Mouse (Mus musculus): ENCODE data around the gene Mdk.

Mdk gene

DNA sequence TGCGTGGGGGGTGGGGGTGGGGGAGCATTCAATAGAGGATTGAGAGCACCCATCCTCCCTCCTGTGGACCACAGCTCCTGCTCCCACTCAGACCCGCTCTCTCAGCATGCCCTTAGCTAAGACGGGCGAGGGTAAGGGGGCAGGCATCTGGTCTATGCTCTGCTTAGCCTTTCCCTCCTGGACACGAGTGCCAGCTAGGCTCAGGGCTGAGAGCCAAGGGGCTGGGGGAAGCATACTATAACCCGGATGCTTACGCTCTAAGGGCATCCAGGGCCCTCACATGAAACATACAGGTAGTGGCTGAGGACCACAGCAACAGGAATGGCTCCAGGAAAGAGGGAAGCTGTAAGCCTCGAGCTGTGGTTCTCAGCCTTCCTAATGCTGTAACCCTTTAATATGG lies 26.0 kb upstream of the Mdk start:
- DNase-seq: no peak

DNA sequence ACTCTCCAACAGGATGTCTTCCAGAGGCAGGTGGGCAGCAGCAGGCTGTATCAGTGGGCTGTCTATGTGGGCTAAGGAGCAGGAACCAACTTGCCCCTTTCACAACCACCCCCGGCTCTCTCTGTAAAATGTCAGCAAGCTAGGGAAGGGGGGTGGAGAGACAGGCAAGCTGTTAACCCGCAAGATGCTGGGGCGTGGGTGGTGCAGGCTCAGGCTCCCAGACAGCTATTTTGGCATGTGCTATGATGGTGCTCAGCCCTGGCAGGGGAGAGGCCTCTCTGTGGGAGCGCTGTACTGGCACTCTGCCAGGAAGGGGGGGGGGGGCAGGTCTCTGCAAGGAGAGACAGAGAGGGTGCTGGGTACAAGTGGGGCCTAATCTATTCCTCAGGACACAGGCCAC lies 25.0 kb upstream of the Mdk start:
- DNase-seq: no peak

DNA sequence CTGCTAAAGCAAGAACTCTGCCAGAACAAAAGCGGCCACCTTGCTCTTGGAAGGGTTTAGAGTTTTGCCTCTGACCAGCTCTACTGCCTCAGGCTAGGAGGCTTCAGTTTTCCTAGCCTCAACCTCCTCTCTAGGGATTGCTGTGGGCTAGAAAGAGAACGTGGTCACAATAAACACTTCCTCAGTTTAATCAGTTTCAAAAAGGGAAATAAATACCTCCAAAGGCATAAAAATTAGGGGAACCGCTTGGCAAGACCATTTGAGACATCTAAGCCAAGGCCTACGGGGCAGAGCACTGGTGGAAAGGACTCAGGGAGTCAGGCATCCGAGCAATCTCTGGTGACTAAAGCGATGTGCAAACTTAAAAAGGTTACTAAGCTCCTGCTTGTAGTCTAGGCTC lies 23.8 kb upstream of the Mdk start:
- DNase-seq: no peak

DNA sequence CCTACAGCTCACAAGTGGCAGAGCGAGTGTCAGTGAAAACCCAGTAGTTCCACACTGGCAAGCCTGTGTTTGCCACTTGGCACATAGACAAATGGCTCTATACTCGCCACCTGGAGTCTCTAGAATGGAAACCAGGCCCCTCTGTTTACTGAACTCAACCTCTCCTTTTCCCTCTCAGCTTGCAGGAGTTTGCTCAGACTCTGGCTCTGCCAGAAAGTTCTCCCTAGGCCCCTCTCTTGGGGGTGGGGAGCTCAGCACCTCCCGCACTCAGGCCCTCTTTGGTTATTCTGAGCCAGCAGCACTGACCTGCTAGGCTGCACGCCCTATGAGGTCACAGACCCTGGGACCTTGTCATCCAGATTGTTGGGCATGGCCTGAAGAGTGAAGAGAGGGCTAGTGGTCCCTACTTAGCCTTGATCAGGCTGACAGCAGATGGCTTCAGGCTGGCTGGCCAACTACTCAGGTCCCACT lies 23.1 kb upstream of the Mdk start:
- no peak for DNase-seq

DNA sequence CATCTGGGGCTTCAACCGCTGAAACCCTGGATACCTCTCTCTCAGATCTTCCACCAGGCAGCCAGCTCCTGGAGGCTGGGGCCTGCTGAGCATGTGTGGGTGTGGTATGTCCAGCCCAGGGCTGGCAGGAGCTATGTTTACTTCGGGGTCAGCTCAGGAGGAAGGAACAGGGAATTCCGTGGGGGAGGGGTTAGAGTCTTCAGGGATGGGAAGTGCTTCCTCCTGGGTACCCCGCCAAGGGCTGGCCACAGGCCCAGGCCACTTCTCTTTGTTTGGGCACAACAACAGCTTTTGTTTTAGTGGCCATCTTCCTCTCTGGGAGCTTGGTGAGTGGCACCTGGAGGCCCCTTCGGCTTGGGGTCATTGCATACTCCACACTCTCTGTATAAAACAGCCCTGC lies 21.7 kb upstream of the Mdk start:
- DNase-seq: peak; percentile 54

DNA sequence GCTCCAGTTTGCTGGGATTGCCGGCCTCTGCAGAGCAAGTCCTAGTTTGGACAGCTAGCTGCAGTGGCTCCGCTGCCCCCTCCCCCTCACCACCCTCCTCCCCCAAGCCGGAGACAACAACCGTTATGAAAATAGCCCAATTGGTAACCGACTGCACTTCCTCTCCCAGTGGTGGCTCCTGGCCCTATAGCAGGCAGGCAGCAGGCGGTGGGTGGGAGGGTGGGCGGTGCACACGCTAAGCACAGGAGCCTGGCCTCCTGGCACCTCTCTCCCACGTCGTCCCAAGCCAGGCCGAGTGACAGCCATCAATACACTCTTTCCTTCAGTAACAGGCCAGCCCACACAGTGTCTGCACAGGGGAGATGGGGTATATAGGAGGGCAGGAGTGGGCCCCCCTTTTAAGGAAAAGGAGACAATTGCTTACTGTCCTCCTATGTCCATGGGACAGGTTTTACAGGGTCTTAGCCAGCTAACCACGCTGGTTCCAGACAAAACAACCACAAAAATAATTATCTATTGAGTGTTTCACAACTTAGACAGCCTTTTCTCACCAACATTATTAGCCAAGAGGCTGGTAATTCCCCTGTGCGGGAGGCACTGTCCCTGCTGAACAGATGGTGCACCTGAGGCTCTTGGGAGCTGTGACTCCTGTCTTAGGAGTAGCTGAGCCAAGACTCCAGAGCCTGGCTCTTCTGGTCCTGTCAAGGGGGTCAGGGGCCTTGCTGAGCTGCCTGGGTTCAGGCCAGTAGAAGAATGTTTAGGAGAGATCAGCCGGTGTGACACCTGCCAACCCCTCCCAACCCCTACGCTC lies 18.4 kb upstream of the Mdk start:
- peak; percentile 76 for DNase-seq

DNA sequence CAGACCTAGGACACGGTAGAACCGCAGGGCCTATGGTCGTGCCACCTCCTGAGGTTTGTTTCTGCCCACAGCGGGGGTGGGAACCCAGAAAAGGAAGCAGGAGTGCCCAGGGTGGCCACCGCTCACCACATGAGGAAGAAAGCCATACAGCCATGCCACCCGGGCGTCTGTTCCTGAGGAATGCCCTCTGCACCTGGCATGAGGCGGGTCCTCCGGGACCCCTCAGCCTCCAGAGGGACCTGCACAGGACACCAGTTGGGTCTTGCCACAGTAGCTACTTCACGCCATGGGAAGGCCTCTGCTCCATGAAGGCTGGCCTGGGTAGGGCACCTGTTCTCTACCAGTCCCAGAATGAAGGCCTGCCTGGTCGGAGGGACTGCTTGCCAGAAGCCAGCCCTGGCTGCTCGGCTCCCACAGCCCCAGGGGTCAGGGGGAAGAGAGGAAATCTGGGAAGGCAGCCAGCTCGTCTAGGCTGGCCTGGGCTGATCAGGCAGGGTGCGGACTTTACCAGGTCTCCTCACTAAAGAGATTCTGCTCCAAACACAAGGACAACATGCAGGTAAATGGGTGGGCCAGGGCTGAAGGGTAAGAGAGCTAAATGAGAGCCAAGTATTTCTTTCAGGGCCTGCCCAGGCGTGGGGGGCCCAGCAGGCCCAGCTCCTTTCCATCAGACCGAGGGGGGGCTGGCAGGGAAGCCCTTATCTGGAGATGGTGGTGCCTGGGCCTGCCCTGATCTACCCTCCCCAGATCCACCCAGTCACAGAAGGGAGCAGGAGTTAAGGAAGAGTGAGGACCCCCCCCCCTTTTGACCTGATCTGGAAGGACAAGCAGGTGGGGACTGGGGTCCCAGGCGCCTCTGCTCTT lies 17.5 kb upstream of the Mdk start:
- DNase-seq: peak; percentile 75

DNA sequence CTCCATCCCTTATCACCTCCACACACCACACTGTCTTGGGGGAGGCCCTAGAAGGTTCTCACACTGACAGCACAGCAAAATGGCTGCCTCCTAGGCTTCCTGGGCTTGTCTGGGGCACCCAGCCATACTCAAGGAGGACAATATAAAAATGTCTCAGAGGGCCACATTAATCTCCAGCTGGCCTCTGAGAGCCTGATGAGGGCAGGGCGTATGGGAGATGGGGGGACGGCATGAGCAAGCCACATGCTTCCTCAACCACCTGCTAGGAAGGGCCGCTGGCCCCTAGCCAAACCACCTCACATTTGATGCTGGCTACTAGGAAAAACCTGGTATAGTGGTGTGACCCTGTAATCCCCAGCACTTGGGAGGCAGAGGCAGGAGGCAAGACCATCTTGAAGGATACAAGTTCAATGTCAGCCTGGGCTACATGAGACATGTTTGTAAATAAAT lies 16.7 kb upstream of the Mdk start:
- peak; percentile 58 for DNase-seq

DNA sequence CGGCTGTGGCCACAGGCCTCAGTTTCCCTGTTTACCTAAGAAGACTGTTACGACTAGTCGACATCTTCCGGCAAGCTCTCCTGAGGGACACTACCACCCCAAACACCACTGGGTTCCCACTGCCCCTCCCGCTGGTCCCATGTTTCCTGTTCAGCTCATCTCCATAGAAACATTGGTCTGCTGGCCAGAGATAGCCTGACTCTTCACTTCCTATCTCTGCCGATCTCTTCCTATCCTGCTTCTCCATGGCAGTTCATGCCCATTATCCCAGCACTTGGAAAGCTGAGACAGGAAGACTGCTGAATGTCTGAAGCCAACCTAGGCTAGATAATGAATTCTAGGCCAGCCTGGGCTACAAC lies 16.0 kb upstream of the Mdk start:
- no peak for DNase-seq

DNA sequence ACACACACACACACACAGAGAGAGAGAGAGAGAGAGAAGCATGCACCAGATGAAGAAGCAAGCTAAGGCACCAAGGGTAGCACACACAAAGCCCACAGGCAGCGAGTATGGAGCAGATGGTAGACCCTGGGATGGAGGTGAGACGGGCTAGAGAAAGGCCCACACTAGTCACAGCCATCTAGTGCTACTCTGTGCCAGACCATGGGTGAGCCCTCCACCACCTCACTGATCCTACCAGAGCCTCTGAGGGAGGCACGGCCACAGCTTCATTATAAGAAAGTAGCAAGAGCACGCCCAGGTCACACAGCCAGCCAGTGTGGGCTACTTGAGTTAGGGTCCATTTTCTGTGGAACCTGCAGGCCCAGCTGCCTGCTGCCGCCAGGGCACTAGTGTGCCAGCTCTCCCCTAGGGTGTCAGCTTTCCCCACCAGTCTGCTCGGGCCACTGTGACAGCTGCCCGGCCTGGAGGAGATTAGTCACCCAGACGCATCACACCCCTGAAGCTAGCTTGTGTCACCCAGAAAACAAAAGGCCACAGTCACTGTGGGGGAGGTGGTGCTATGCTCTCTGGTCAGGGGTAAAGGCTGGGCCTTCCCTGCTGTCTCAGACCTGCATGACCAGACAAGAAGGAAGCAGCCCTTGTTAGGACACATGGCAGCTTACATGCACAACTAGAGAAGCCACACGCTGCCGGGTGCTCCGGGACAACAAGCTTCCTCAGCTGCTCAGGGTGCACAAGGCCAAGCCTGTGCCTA lies 15.5 kb upstream of the Mdk start:
- peak; percentile 52 for DNase-seq

DNA sequence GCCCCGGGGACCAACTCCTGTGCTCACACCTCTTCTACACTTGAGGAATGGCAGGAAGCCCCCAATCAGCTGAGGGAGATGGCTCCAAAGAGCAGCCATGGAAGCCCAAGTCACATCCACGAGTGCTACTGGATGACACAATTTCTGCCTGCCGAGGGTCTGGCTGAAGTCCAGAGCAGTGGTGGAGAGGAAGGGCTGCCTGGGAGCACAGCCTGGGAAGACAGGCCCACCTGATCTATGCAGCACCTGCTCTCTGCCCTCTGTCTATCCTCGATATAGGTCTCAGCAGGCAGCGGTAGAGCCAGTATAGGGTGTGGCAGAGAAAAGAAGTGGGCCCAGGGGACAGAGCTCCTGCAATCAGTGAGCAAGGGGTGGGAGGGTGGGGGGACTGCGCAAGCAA lies 14.7 kb upstream of the Mdk start:
- no peak for DNase-seq

DNA sequence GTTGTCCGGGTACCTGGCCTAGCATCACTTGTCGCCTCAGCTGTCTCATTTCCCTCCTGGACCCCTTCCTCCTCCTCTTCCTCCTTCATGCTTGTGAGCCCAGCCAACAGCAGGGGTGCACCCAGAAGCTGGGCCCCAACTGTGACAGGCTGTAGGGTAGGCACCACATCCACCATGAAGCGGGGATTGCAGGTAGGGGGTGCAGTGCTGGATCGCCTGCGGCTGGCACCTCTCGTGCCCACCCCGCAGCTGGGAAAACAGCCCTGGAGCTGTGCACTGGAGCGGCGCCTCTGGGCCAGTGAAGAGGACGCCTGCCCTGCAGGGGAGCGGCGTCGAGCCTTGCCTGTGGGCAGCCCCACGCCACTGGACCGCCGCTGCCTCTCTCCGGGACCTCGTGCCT lies 13.4 kb upstream of the Mdk start, which contains the start of gene Gm9821:
Gene Gm9821, plus strand, starts transcription at position 221 of the 400 bp plus-strand sequence.
- no peak for DNase-seq

DNA sequence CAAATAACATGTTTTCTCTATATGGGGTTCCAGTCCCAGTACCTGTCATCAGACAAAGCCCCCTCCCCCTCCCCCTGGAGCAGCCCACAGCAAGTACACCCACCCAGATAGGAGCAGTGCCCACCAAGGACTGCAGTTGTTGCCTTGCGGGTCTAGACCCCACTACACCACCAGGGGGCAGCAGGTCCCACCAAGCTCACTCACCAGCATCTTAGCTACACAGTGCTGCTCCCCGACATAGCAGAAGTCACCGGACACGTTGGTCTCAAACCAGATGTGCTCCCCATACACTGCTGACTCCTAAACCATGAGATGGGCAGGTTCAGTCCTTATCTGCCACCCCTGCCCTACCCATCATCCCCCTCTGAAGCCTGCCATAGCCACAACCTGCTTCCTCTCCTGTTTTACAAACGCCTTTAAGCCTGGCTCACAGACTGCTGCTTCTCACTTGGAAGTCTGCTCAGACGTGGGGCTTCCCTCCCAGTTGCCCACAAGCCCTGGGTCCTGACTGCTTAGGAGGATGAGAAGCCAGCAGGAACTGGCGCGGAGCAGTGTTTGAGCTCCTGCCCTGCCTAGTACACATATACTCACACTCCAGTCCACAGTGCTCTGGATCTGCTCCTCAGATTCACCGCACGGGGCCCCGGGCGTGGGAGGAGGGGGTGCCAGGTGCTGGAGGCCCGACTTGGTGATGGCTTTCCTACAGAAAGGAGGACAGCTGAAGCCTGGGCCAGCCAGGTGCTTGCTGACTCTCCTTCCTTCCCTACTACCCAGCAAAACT lies 12.3 kb upstream of the Mdk start:
- DNase-seq: peak; percentile 82

DNA sequence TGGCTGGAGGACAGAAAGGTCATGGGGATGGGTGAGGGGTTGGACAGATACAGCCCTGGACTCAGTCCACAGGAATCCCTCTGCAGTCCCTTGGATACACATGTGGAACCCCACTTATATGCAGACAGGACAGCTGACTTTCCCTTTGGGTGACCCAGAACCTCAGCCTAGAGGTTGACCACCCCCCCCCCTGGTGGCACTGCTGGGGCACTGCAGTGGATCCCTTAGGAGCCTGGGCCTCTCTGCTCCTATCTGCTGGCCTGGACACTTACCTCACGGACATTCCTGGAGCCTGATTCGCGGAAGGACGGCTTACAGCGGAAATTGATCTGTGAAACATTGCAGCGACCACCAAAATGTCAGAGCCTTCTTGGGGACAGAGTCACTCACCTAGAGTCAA lies 10.3 kb upstream of the Mdk start:
- DNase-seq: no peak

DNA sequence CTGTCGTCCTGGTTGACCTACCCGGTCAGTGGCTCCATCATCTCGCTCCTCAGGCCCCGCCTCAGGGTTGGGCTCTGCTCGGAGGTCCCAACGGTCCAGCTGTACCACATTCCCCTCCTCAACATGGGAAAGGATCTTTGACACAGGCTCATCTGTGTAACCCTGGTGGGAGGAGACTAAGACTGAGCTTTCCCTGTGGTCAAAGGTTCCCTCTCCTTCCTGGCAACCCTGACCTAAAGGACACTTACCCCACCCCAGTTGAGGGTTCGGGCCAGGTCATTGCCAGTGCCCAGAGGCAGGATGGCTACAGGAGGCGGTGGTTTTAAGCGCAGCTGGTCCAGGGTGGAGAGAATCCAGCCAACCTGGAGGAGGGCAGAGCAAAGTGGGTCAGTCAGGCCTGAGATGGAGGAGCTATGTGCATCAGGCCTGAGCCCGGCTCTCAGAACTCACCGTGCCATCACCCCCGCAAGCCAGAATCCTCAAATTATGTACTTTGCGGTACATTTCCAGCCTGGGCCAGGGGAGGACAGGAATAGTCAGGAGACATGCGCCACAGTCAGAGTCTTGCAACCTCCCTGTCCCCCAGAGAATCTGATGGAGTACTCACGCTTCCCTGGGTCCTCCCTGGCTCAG lies 7.3 kb upstream of the Mdk start:
- no peak for DNase-seq

DNA sequence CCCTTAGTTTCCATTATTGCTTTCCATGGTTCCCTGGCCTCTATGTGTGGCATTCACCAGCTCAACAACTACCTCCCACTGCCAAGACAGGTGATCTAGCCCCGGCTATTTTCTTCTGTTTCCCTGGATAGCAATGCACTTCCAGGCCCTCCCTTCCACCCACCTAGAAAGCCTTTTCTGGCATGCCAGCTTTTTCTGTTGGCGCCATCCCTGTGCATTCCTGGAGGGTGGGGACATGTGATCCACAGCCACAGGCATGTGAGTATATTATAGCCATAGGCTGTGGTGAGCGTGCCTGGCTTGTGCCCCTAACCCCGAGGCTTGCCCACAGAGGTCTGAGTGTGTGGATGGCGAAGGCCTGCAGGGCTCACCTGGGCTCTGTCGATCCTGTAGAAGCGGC lies 4.1 kb upstream of the Mdk start:
- DNase-seq: peak; percentile 16

DNA sequence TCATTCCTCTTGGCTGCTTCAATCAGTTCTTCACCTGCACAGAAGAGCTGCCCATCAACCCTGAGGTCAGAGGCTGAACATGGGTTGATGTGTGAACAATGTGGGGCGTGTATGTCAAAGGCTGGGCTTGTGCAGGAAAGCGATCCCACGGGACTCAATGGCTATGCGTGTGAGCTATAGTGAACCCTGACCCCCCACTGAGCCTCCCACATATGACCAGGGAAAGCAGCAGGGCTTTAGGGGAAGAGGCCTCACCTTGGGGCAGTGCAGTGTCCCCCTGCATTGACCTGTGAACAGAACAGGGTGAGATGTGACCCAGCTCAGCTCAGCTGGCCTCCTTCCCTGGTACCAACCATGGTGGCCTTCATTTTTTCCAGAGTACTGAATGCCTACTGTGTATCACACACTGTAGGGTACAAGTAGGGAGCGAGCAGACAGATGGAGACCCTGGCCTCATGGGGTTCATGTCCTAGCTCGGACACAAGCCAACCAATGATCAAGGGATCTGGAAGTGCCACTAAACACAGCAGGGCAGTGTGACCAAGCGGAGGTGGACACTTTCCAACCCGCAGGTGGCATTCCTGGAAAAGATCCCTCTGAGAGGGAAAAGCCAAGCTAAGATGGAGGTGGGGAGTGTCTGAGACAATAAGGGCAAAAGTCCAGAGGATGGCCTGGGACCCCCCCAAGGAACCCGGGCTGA lies 2.9 kb upstream of the Mdk start:
- peak; percentile 62 for DNase-seq

DNA sequence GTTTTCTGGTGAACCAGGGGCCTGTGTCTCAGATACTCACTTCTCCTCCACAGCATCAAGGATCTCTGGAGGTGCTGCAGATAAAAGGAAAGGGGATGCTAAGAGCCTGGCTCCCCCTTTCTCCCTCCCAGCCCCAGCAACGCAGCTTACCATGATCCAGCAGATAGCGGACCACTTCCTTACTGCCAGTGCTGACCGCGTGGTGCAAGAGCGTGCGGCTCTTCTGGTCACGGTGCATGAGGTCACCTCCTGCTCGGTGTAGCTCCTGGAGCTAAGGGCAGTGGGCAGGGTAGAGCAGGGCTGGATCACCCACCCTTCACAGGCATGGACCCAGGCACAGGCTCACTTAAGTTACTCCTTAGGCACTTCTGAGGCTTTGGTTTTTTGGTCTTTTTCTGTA lies 1.9 kb upstream of the Mdk start:
- DNase-seq: no peak

DNA sequence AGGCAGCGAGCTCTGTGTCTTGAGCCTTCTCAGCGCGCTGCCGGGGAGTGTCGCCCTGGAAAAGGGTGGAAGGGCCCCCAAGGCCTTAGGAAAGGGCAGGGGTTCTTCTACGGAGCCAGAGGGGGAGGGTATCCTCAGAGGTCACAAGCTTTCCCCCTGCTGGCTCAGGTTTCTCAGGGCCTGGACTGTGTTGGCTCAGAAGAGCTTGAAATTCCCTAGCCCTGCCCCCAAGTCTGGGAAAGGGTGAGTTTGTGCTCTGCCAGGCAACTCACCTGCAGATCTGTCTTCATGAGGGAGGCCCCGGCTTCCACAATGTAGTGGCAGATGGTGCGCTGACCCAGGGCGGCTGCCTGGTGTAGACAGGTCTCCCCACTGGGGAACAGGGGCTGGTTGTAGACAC lies 1.4 kb upstream of the Mdk start:
- peak; percentile 77 for DNase-seq

DNA sequence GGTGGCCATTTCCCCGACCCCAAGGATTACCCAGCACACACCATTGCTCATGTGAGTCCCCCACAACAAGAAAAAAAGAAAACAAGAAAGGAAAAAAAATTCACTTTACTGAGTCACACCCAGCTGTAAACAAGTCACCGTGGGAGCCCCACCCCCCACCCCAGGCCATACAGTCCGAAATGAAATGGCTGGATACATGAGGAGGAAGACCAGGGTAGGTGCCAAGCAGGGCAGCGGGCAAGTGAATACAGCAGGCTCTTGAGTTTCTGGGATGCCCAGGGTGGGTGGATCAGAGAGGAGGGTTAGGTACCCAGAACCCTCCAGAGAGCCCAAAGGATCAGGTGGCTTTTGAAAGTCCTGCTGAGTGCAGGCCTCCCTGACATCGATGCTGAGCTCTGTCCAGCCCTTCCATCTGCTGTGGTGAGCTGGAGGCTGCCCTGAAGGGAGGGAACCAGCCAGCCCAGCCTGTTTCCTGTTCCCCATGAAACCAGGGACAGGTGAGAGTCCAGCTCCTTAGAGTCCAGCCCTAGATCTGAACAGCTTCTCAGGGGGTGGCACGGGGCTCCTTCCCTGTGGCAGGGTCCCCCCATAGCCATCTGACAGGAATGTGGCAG lies 747 bp upstream of the Mdk start:
- DNase-seq: peak; percentile 67

All from cerebellum, adult 11 months (tissue).